Mouse (Mus musculus) G1E (cell line): ENCODE data around the gene Trak2. TPM values are rescaled to one million over a fixed set of nuclear protein-coding genes. Genes with fewer than 3 reads are reported as not detected.
A peak's percentile ranks its signal among the peaks of the same experiment; 100 is the strongest.

ENCODE experiments used
- ATAC-seq: 2 replicates; pipeline ENCODE4 v1.8.0; 2016; ENCODE audit warnings: mild to moderate bottlenecking; ENCODE audit not compliant: insufficient number of reproducible peaks, poor library complexity, low FRiP score, severe bottlenecking; ENCODE audit errors: extremely low read depth
- DNase-seq: peaks from one replicate; pipeline ENCODE4 v3.0.0; 2012; ENCODE audit warnings: low spot score
- H3K27me3 ChIP-seq: 2 replicates; pipeline ENCODE4 v1.6.1; 2012; ENCODE audit warnings: mild to moderate bottlenecking, low read length, inconsistent platforms; ENCODE audit not compliant: insufficient read depth
- H3K36me3 ChIP-seq: replicated peaks from 2 replicates; pipeline ENCODE3; 2012; ENCODE audit warnings: mild to moderate bottlenecking, inconsistent platforms
- H3K4me1 ChIP-seq: 2 replicates; pipeline ENCODE4 v1.6.1; 2012; ENCODE audit warnings: low read depth, low read length, inconsistent platforms, mixed read lengths; ENCODE audit not compliant: insufficient read depth
- H3K4me3 ChIP-seq: 2 replicates; pipeline ENCODE4 v1.5.1; 2012; ENCODE audit warnings: low read depth, mild to moderate bottlenecking, inconsistent platforms, low read length, moderate library complexity, mixed read lengths
- H3K9me3 ChIP-seq: replicated peaks from 2 replicates; pipeline ENCODE4 v1.6.1; 2012; ENCODE audit warnings: inconsistent platforms
- CTCF ChIP-seq: IDR thresholded peaks from 2 replicates; pipeline ENCODE4 v1.5.1; 2012; ENCODE audit warnings: low read depth, low read length, inconsistent platforms, mixed read lengths
- GATA1 ChIP-seq: IDR thresholded peaks from 2 replicates; pipeline ENCODE4 v1.6.1; 2012; ENCODE audit warnings: borderline replicate concordance, low read length, inconsistent platforms, mixed read lengths
- GATA2 ChIP-seq: IDR thresholded peaks from 2 replicates; pipeline ENCODE4 v1.6.1; 2012; ENCODE audit warnings: low read depth, low read length, inconsistent platforms, borderline replicate concordance
- POLR2AphosphoS5 ChIP-seq: IDR thresholded peaks from 2 replicates; pipeline ENCODE4 v1.6.1; 2012; ENCODE audit warnings: low read depth, low read length, inconsistent platforms; ENCODE audit not compliant: insufficient replicate concordance
- TAL1 ChIP-seq: conservative IDR thresholded peaks from 2 replicates; pipeline ENCODE4 v1.6.1; 2012; ENCODE audit warnings: low read depth, low read length, inconsistent platforms, mixed read lengths
- polyA plus RNA-seq: library from polyadenylated mRNA; stranded (reverse); fragments of >175 nt; gene quantifications from 2 replicates; pipeline ENCODE4 v1.2.3, GENCODE M21; 2012
- total RNA-seq, 2 experiments: library from RNA; stranded (forward) in 1 of 2; stranded (reverse) in 1 of 2; fragments of 200-1000 nt in 1 of 2; fragments of >200 nt in 1 of 2; fragmentation: Nextera tagmentation in 1 of 2; gene quantifications; 2 replicates each; pipeline ENCODE4 v1.2.3; 2014 to 2017

The Trak2 gene
- total and polyA plus RNA-seq, 3 experiments, result 59.9 to 143 (median 110) TPM

GRCm38 (mm10) chr1:58984586-58984985, 11.4 kb upstream of the Trak2 start:
- ATAC-seq (no peak), DNase-seq (no peak)
- Histone ChIP-seq H3K27me3 (no peaks in the 10 kb centered on the region), H3K4me1 (peaks cover 11% of the 10 kb centered on the region), H3K9me3 (no peaks in the 10 kb centered on the region), H3K4me3 (no peak overlapping the region), H3K36me3 (peaks cover 69% of the 10 kb centered on the region)
- no peak for TF ChIP-seq CTCF
- TF ChIP-seq GATA1, result no peak

- no peak for ATAC-seq
- Histone ChIP-seq H3K9me3 (no peaks in the 10 kb centered on the region), H3K36me3 (peaks cover 68% of the 10 kb centered on the region), H3K4me1 (no peaks in the 10 kb centered on the region), H3K4me3 (no peak overlapping the region), H3K27me3 (no peaks in the 10 kb centered on the region)
- TF ChIP-seq GATA2 (no peak), GATA1 (no peak), TAL1 (no peak), CTCF (no peak), POLR2AphosphoS5 (no peak)
- DNase-seq, result no peak
Observed at GRCm38 (mm10) chr1:58982276-58982675, 9.0 kb upstream of the Trak2 start.

GRCm38 (mm10) chr1:58972851-58973365, 322 bp downstream of the Trak2 start:
- H3K4me3 ChIP-seq, result peak overlapping the region; percentile 79
- H3K4me1 ChIP-seq, result peaks cover 63% of the 10 kb centered on the region
- DNase-seq (peak; percentile 13), ATAC-seq (no peak)
- no peaks in the 10 kb centered on the region for H3K27me3 ChIP-seq
- peaks cover 19% of the 10 kb centered on the region for H3K36me3 ChIP-seq
- no peaks in the 10 kb centered on the region for H3K9me3 ChIP-seq
- TF ChIP-seq POLR2AphosphoS5 (peak; percentile 53; the same call in 1 of the 2 replicates), CTCF (no peak)

GRCm38 (mm10) chr1:58971097-58971496, 2.1 kb downstream of the Trak2 start:
- H3K4me1 ChIP-seq, result peaks cover 78% of the 10 kb centered on the region
- no peaks in the 10 kb centered on the region for H3K27me3 ChIP-seq
- ATAC-seq (no peak), DNase-seq (no peak)
- peak overlapping the region; percentile 46; the same call in 1 of the 2 replicates for H3K4me3 ChIP-seq
- no peaks in the 10 kb centered on the region for H3K9me3 ChIP-seq
- H3K36me3 ChIP-seq, result peaks cover 18% of the 10 kb centered on the region
- TF ChIP-seq CTCF, result no peak
- no peak for TF ChIP-seq TAL1
- TF ChIP-seq GATA2, result no peak
- TF ChIP-seq GATA1, result no peak
- no peak for TF ChIP-seq POLR2AphosphoS5

GRCm38 (mm10) chr1:58970054-58970453, 3.2 kb downstream of the Trak2 start:
- TF ChIP-seq GATA2 (no peak), CTCF (no peak), POLR2AphosphoS5 (no peak), GATA1 (no peak), TAL1 (no peak)
- DNase-seq, result no peak
- Histone ChIP-seq H3K27me3 (no peaks in the 10 kb centered on the region), H3K4me3 (peak overlapping the region; percentile 42; the same call in 1 of the 2 replicates), H3K36me3 (peaks cover 21% of the 10 kb centered on the region), H3K9me3 (no peaks in the 10 kb centered on the region), H3K4me1 (peaks cover 81% of the 10 kb centered on the region)
- no peak for ATAC-seq

- TF ChIP-seq POLR2AphosphoS5 (no peak), GATA1 (no peak), TAL1 (no peak), GATA2 (no peak), CTCF (no peak)
- ATAC-seq (no peak), DNase-seq (no peak)
- Histone ChIP-seq H3K27me3 (no peaks in the 10 kb centered on the region), H3K4me3 (no peak overlapping the region; the same call in 1 of the 2 replicates), H3K9me3 (no peaks in the 10 kb centered on the region), H3K36me3 (peaks cover 30% of the 10 kb centered on the region), H3K4me1 (peaks cover 94% of the 10 kb centered on the region)
Observed at GRCm38 (mm10) chr1:58967534-58967933, 5.7 kb downstream of the Trak2 start.

- no peaks in the 10 kb centered on the region for H3K9me3 ChIP-seq
- H3K4me3 ChIP-seq, result no peak overlapping the region; the same call in 1 of the 2 replicates
- ATAC-seq (no peak), DNase-seq (no peak)
- TF ChIP-seq POLR2AphosphoS5, result no peak
- TF ChIP-seq CTCF, result no peak
- H3K27me3 ChIP-seq, result no peaks in the 10 kb centered on the region
- H3K36me3 ChIP-seq, result peaks cover 46% of the 10 kb centered on the region
- H3K4me1 ChIP-seq, result peaks cover 92% of the 10 kb centered on the region
Observed at GRCm38 (mm10) chr1:58962865-58963264, 10.4 kb downstream of the Trak2 start.
